Mouse (Mus musculus): Measurements from ENCODE around the gene Tmpo. TPM values are rescaled to one million over a fixed set of nuclear protein-coding genes. Genes with fewer than 3 reads are reported as not detected.

Gene Tmpo
- polyA plus RNA-seq, 1 experiment from 2014 or later: 82.8 TPM

DNA sequence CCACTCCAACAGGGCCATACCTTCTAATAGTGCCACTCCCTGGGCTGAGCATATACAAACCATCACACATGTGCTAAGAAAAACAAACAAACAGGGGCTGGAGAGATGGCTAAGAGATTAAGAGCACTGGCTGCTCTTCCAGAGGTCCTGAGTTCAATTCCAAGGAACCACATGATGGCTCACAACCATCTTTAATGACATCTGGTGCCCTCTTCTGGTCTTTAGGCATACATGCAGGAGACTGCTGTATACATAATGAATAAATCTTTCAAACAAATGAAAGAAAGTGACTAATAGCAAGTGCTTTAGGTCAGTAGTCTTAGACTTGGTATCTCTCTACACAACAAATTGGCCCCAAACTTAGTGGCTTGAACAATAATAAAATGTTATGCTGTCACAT lies 26.2 kb upstream of the Tmpo start:
- H3K9me3 ChIP-seq (replicated peaks; ENCODE audit: control insufficient read depth, low read length, poor library complexity, severe bottlenecking): no peaks in the 10 kb centered on the region
- no peaks in the 10 kb centered on the region for H3K36me3 ChIP-seq (ENCODE audit: control insufficient read depth, insufficient read depth, low read length)
- no peak overlapping the region for H3K4me3 ChIP-seq (ENCODE audit: low read depth, low read length)
- no peaks in the 10 kb centered on the region for H3K4me1 ChIP-seq (ENCODE audit: control insufficient read depth, insufficient read depth, low read length)
- H3K9ac ChIP-seq (ENCODE audit: low read depth, low read length): no peak overlapping the region
- ATAC-seq: no peak
- no peak overlapping the region for H3K27ac ChIP-seq (ENCODE audit: low read length)
- H3K27me3 ChIP-seq (ENCODE audit: control insufficient read depth, insufficient read depth, low read depth, low read length): no peaks in the 10 kb centered on the region
- H3K4me2 ChIP-seq (ENCODE audit: low read length): no peak overlapping the region

GRCm38 (mm10) chr10:91205632-91206031 lies 24.5 kb upstream of the Tmpo start:
- no peak overlapping the region for H3K27ac ChIP-seq (ENCODE audit: low read length)
- H3K4me3 ChIP-seq (ENCODE audit: low read depth, low read length): no peak overlapping the region
- H3K27me3 ChIP-seq (ENCODE audit: control insufficient read depth, insufficient read depth, low read depth, low read length): no peaks in the 10 kb centered on the region
- no peak overlapping the region for H3K4me2 ChIP-seq (ENCODE audit: low read length)
- no peak overlapping the region for H3K9ac ChIP-seq (ENCODE audit: low read depth, low read length)
- ATAC-seq: no peak
- 87% methylated on average over 6 of the region's 6 CpGs for WGBS
- H3K4me1 ChIP-seq (ENCODE audit: control insufficient read depth, insufficient read depth, low read length): no peaks in the 10 kb centered on the region
- no peaks in the 10 kb centered on the region for H3K36me3 ChIP-seq (ENCODE audit: control insufficient read depth, insufficient read depth, low read length)
- H3K9me3 ChIP-seq (replicated peaks; ENCODE audit: control insufficient read depth, low read length, poor library complexity, severe bottlenecking): no peaks in the 10 kb centered on the region

DNA sequence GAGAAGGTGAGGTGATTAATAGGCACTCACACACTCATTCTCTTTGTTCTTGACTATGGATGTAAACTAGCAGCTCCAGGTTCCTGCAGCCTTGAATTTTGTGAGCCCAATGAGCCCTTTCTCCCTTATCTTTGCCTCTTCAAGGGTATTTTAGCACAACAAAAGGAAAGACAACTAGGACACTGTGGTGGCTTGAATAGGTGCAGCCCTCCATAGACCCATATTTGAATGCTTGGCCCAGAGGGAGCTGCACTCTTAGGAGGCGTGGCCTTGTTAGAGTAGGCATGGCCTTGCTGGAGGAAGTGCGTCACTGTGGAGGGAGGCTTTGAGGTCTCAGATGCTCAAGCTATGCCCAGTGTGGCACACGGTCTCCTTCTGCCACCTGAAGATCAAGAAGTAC lies 19.5 kb upstream of the Tmpo start:
- Histone ChIP-seq H3K36me3 (ENCODE audit: control insufficient read depth, insufficient read depth, low read length) (no peaks in the 10 kb centered on the region), H3K27me3 (ENCODE audit: control insufficient read depth, insufficient read depth, low read depth, low read length) (no peaks in the 10 kb centered on the region), H3K9me3 (replicated peaks; ENCODE audit: control insufficient read depth, low read length, poor library complexity, severe bottlenecking) (no peaks in the 10 kb centered on the region), H3K27ac (ENCODE audit: low read length) (no peak overlapping the region), H3K4me1 (ENCODE audit: control insufficient read depth, insufficient read depth, low read length) (no peaks in the 10 kb centered on the region), H3K4me3 (ENCODE audit: low read depth, low read length) (no peak overlapping the region), H3K4me2 (ENCODE audit: low read length) (no peak overlapping the region), H3K9ac (ENCODE audit: low read depth, low read length) (no peak overlapping the region)
- WGBS: 89% methylated on average over 3 of the region's 3 CpGs
- ATAC-seq: no peak

DNA sequence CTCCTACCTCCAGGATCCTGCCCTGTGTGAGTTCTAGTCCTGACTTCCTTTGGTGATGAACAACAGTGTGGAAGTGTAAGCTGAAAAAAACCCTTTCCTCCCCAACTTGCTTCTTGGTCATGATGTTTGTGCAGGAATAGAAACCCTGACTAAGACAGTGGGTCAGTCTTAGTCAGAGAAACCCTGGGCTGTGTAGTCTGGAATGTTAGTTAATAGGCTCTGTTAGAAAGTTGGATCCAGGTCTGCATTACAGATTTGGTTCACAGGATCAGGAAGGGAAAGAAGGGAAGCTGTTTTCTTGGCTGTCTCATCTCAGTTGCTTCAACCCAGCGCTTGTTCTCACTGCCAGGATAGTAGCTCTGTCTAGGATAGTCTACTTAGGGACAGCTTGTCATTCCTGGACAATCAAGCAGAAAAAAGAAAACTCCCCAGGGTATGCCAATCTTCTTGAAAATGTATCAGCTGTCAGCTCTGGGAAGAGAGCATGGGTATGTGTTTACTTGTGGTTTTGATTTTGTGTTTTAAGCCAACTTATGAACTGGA lies 18.2 kb upstream of the Tmpo start:
- H3K9me3 ChIP-seq (replicated peaks; ENCODE audit: control insufficient read depth, low read length, poor library complexity, severe bottlenecking): no peaks in the 10 kb centered on the region
- no peaks in the 10 kb centered on the region for H3K36me3 ChIP-seq (ENCODE audit: control insufficient read depth, insufficient read depth, low read length)
- H3K27ac ChIP-seq (ENCODE audit: low read length): no peak overlapping the region
- H3K4me2 ChIP-seq (ENCODE audit: low read length): no peak overlapping the region
- no peaks in the 10 kb centered on the region for H3K4me1 ChIP-seq (ENCODE audit: control insufficient read depth, insufficient read depth, low read length)
- no peak for ATAC-seq
- H3K9ac ChIP-seq (ENCODE audit: low read depth, low read length): no peak overlapping the region
- H3K4me3 ChIP-seq (ENCODE audit: low read depth, low read length): no peak overlapping the region
- 75% methylated on average over 1 of the region's 1 CpGs for WGBS
- no peaks in the 10 kb centered on the region for H3K27me3 ChIP-seq (ENCODE audit: control insufficient read depth, insufficient read depth, low read depth, low read length)

DNA sequence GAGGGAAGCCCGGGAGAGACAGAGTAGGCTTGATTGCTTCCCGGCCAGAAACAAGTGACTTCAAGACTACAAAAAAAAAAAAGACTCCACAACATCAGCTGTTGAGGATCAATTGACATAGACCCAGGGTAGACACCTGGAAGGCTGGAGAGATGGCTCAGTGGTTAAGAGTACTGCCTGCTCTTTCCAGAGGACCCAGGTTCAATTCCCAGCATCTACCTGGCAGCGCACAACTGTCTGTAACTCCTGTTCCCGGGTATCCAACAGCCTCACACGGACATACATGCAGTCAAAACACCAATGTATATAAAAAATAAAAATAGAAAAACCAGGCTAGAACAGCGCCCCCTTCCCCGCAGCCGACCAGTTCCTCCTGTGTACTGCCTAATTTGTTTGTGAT lies 16.6 kb upstream of the Tmpo start:
- no peak overlapping the region for H3K4me2 ChIP-seq (ENCODE audit: low read length)
- ATAC-seq: no peak
- H3K27ac ChIP-seq (ENCODE audit: low read length): no peak overlapping the region
- 94% methylated on average over 8 of the region's 8 CpGs for WGBS
- H3K36me3 ChIP-seq (ENCODE audit: control insufficient read depth, insufficient read depth, low read length): no peaks in the 10 kb centered on the region
- H3K27me3 ChIP-seq (ENCODE audit: control insufficient read depth, insufficient read depth, low read depth, low read length): no peaks in the 10 kb centered on the region
- no peak overlapping the region for H3K9ac ChIP-seq (ENCODE audit: low read depth, low read length)
- no peaks in the 10 kb centered on the region for H3K4me1 ChIP-seq (ENCODE audit: control insufficient read depth, insufficient read depth, low read length)
- H3K4me3 ChIP-seq (ENCODE audit: low read depth, low read length): no peak overlapping the region
- H3K9me3 ChIP-seq (replicated peaks; ENCODE audit: control insufficient read depth, low read length, poor library complexity, severe bottlenecking): no peaks in the 10 kb centered on the region

DNA sequence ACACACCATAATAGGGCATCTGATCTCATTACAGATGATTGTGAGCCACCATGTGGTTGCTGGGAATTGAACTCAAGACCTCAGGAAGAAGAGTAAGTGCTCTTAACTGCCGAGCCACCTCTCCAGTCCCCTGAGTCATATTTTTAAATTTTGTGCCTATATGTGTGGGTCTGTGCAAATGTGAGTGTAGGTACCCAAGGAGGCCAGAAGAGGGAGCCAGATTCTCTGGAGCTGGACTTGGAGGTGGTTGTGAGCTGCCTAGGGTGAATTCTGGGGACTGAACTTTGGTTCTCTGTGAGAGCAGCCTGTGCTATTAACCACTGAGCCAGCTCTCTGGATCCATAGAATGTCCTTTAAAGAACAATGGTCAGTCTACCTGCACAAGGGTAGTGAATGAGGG lies 15.7 kb upstream of the Tmpo start:
- no peak overlapping the region for H3K27ac ChIP-seq (ENCODE audit: low read length)
- H3K9me3 ChIP-seq (replicated peaks; ENCODE audit: control insufficient read depth, low read length, poor library complexity, severe bottlenecking): no peaks in the 10 kb centered on the region
- 87% methylated on average over 1 of the region's 1 CpGs for WGBS
- ATAC-seq: no peak
- no peaks in the 10 kb centered on the region for H3K36me3 ChIP-seq (ENCODE audit: control insufficient read depth, insufficient read depth, low read length)
- H3K4me1 ChIP-seq (ENCODE audit: control insufficient read depth, insufficient read depth, low read length): no peaks in the 10 kb centered on the region
- no peak overlapping the region for H3K9ac ChIP-seq (ENCODE audit: low read depth, low read length)
- H3K27me3 ChIP-seq (ENCODE audit: control insufficient read depth, insufficient read depth, low read depth, low read length): no peaks in the 10 kb centered on the region
- no peak overlapping the region for H3K4me3 ChIP-seq (ENCODE audit: low read depth, low read length)
- no peak overlapping the region for H3K4me2 ChIP-seq (ENCODE audit: low read length)

DNA sequence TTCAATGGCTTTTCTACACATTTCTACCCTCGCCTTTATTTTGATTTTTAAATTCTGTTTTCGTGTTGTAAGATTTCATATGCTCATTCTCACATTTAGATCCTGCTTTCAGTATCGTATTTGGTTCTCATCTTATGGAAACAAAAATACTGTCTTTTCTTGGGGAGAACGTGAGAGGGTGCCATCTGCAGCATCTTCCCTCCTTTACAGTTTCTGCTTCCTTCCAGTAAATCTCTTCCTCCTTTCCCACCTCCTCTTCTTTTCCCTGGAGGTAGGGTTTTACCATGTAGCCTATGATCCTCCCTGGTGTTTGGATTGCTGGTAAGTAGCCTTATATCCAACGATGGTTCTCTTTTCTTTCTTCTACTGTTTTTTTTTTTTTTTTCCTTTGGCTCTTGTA lies 14.6 kb upstream of the Tmpo start:
- WGBS: 90% methylated on average over 5 of the region's 5 CpGs
- Histone ChIP-seq H3K27me3 (ENCODE audit: control insufficient read depth, insufficient read depth, low read depth, low read length) (no peaks in the 10 kb centered on the region), H3K9me3 (replicated peaks; ENCODE audit: control insufficient read depth, low read length, poor library complexity, severe bottlenecking) (no peaks in the 10 kb centered on the region), H3K4me3 (ENCODE audit: low read depth, low read length) (no peak overlapping the region), H3K4me2 (ENCODE audit: low read length) (no peak overlapping the region), H3K27ac (ENCODE audit: low read length) (no peak overlapping the region), H3K4me1 (ENCODE audit: control insufficient read depth, insufficient read depth, low read length) (no peaks in the 10 kb centered on the region), H3K36me3 (ENCODE audit: control insufficient read depth, insufficient read depth, low read length) (no peaks in the 10 kb centered on the region), H3K9ac (ENCODE audit: low read depth, low read length) (no peak overlapping the region)
- ATAC-seq: no peak

GRCm38 (mm10) chr10:91195091-91195490 lies 14.0 kb upstream of the Tmpo start:
- Histone ChIP-seq H3K4me3 (ENCODE audit: low read depth, low read length) (no peak overlapping the region), H3K4me2 (ENCODE audit: low read length) (no peak overlapping the region), H3K9me3 (replicated peaks; ENCODE audit: control insufficient read depth, low read length, poor library complexity, severe bottlenecking) (no peaks in the 10 kb centered on the region), H3K9ac (ENCODE audit: low read depth, low read length) (no peak overlapping the region), H3K4me1 (ENCODE audit: control insufficient read depth, insufficient read depth, low read length) (no peaks in the 10 kb centered on the region), H3K36me3 (ENCODE audit: control insufficient read depth, insufficient read depth, low read length) (no peaks in the 10 kb centered on the region), H3K27me3 (ENCODE audit: control insufficient read depth, insufficient read depth, low read depth, low read length) (no peaks in the 10 kb centered on the region), H3K27ac (ENCODE audit: low read length) (no peak overlapping the region)
- no peak for ATAC-seq
- WGBS: 86% methylated on average over 14 of the region's 14 CpGs

- 87% methylated on average over 5 of the region's 5 CpGs for WGBS
- no peak overlapping the region for H3K4me3 ChIP-seq (ENCODE audit: low read depth, low read length)
- H3K9ac ChIP-seq (ENCODE audit: low read depth, low read length): no peak overlapping the region
- H3K27me3 ChIP-seq (ENCODE audit: control insufficient read depth, insufficient read depth, low read depth, low read length): no peaks in the 10 kb centered on the region
- H3K27ac ChIP-seq (ENCODE audit: low read length): no peak overlapping the region
- peaks cover 6% of the 10 kb centered on the region for H3K4me1 ChIP-seq (ENCODE audit: control insufficient read depth, insufficient read depth, low read length)
- ATAC-seq: no peak
- no peaks in the 10 kb centered on the region for H3K9me3 ChIP-seq (replicated peaks; ENCODE audit: control insufficient read depth, low read length, poor library complexity, severe bottlenecking)
- H3K36me3 ChIP-seq (ENCODE audit: control insufficient read depth, insufficient read depth, low read length): no peaks in the 10 kb centered on the region
- H3K4me2 ChIP-seq (ENCODE audit: low read length): no peak overlapping the region
These were observed 10.7 kb upstream of the Tmpo start for GRCm38 (mm10) chr10:91191851-91192250.

- 95% methylated on average over 6 of the region's 6 CpGs for WGBS
- Histone ChIP-seq H3K27me3 (ENCODE audit: control insufficient read depth, insufficient read depth, low read depth, low read length) (no peaks in the 10 kb centered on the region), H3K36me3 (ENCODE audit: control insufficient read depth, insufficient read depth, low read length) (no peaks in the 10 kb centered on the region), H3K4me1 (ENCODE audit: control insufficient read depth, insufficient read depth, low read length) (peaks cover 7% of the 10 kb centered on the region), H3K9me3 (replicated peaks; ENCODE audit: control insufficient read depth, low read length, poor library complexity, severe bottlenecking) (no peaks in the 10 kb centered on the region), H3K27ac (ENCODE audit: low read length) (no peak overlapping the region), H3K9ac (ENCODE audit: low read depth, low read length) (no peak overlapping the region), H3K4me3 (ENCODE audit: low read depth, low read length) (no peak overlapping the region), H3K4me2 (ENCODE audit: low read length) (no peak overlapping the region)
- no peak for ATAC-seq
These were observed 8.4 kb upstream of the Tmpo start for GRCm38 (mm10) chr10:91189476-91189875.
